Mouse (Mus musculus) limb, embryonic 10.5 days (tissue): Measurements from ENCODE around the gene Mea1. TPM values are rescaled to one million over a fixed set of nuclear protein-coding genes. Genes with fewer than 3 reads are reported as not detected.

Experiments
- DNase-seq: peaks from one replicate; pipeline ENCODE4 v3.0.0-alpha.2; 2017; ENCODE audit warnings: low spot score
- H3K27ac ChIP-seq: fragments of 300-500 bp; sonication (generic); 2 replicates; pipeline ENCODE4 v1.5.1; 2016; ENCODE audit warnings: mild to moderate bottlenecking
- H3K27me3 ChIP-seq: fragments of 300-500 bp; sonication (generic); 2 replicates; pipeline ENCODE4 v1.6.1; 2016; ENCODE audit warnings: low read depth, mild to moderate bottlenecking; ENCODE audit not compliant: poor library complexity, severe bottlenecking
- H3K36me3 ChIP-seq: fragments of 300-500 bp; sonication (generic); 2 replicates; pipeline ENCODE4 v1.6.1; 2016; ENCODE audit warnings: mild to moderate bottlenecking, moderate library complexity
- H3K4me1 ChIP-seq: fragments of 300-500 bp; sonication (generic); 2 replicates; pipeline ENCODE4 v1.6.1; 2016
- H3K4me3 ChIP-seq: fragments of 300-500 bp; sonication (generic); 2 replicates; pipeline ENCODE4 v1.5.1; 2016; ENCODE audit warnings: mild to moderate bottlenecking, moderate library complexity
- H3K9me3 ChIP-seq: fragments of 300-500 bp; sonication (generic); replicated peaks from 2 replicates; pipeline ENCODE4 v1.6.1; 2016; ENCODE audit warnings: mild to moderate bottlenecking
- WGBS: fragments of 180-500 bp; shearing (Covaris S2); methylation state at CpG from one replicate; pipeline ENCODE4 v1.1.7; 2016; 5-methylcytosine and 5-hydroxymethylcytosine counted together
- polyA plus RNA-seq: library from polyadenylated mRNA; unstranded; fragments of >200 nt; fragmentation: Nextera tagmentation; extraction: Ambion mirVana; gene quantifications from 2 replicates; pipeline ENCODE4 v1.2.1, GENCODE M21; 2016

Gene Mea1
- polyA plus RNA-seq, 1 experiment from 2014 or later, result 145 TPM

DNA sequence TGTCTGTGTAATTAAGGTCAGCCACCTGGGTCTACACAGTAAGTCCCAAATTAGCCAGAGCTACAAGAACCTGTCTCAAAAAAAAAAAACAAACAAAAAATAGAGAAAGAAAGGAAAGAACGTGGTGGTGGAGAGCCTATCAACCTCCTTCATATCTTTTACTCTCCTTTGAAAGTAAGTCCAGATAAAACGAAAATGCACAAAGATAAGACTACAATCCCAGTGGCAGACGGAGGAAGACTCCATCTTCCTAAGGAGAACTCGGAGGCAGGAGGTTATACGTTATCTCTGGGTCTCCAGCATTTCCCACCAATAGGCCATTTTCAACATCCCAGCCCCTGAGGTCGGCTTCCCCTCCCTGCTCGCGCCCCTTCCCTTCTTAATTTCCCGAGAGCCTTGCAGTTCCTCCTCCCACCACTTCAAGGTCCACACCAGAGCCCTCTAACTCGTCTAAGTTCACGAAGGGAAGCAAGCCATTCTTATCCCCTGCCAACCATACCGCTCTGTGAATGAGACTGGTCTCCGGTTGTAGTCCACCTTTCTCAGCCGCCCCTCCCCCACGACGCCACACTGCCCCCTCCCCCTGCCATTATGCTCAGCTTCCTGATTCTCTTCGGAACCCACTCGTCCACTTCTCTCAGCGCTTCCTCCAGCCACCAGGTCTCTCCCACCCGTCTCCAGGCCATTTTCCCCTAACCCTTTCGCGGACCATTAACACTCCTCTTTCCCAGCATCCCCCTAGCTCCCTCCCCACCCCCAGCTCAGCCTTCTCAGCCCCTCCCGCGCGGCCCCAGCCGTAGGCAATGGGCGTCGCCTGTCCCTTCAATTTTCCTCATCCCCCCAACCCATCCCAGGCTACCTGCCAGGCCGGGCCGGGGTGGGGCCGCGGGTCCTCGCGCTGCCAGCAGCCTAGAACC, 1.5 kb downstream of the Mea1 start:
- Histone ChIP-seq H3K36me3 (peaks cover 65% of the 10 kb centered on the region), H3K4me1 (peaks cover 44% of the 10 kb centered on the region), H3K4me3 (peak overlapping the region; percentile 92), H3K27me3 (no peaks in the 10 kb centered on the region), H3K27ac (peak overlapping the region; percentile 92), H3K9me3 (no peaks in the 10 kb centered on the region)
- WGBS, result 1% methylated on average over 34 of the region's 34 CpGs
- DNase-seq, result peak; percentile 80

DNA sequence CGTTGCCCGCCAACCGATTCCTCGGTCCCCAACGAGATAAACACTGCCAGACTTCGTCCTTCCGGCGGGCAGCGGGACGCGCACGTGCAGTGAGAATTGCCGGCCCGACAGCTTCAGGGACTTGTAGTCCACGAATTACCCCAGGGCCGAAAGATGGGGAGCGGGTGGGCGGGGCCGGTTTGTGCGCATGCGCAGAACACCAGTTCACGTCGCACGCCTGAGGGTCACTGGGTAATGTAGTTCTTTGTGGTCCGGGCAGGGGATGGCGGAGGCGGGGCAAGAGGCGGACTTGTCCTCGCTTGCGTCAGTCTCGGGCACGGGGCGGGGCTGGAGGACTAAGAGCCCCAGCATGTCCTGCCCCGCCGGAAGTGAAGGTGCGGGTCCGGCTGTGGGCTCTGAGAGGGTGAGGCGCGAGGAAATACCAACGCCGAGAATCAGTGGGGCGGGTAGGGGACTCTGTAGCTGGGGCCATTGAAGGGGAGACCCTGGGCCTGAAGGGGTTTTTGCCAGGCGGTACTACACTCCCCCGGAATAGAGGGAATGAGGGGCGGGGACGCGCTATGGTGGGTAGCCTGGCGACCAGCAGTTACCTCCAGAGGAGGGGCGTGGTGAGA, 2.3 kb downstream of the Mea1 start, which contains the start of gene Klhdc3:
TSS of gene Klhdc3 (minus strand) at position 155 of the 614 bp plus-strand sequence.
- Histone ChIP-seq H3K27me3 (no peaks in the 10 kb centered on the region), H3K36me3 (peaks cover 65% of the 10 kb centered on the region), H3K4me3 (peak within 1 kb of the TSS; percentile 92), H3K4me1 (peaks cover 39% of the 10 kb centered on the region), H3K9me3 (no peaks in the 10 kb centered on the region), H3K27ac (peak within 1 kb of the TSS; percentile 92)
- peak; percentile 100 for DNase-seq
- under 1% methylated on average over 49 of the region's 49 CpGs for WGBS

DNA sequence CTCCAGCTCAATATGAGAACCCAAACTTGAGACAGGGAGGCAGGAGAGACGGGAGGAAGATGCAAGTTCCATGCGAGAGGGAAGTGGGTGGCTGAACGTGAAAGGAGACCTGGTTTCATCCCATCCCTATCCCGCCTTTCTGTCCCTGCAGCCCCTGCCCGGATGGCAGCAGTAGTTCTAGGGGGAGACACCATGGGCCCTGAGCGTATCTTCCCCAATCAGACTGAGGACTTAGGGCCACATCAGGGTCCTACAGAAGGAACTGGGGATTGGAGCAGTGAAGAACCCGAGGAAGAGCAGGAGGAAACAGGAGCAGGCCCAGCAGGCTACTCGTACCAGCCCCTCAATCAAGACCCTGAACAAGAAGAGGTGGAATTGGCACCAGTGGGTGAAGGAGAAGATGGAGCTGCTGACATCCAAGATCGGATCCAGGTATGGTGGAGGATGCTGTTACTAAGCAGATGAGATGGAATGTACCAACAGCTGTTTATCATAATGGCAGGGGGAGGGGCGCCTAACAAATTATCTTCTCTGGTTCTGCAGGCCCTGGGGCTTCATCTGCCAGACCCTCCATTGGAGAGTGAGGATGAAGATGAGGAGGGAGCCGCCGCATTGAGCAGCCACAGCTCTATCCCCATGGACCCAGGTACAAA, 3.0 kb downstream of the Mea1 start:
- peaks cover 39% of the 10 kb centered on the region for H3K4me1 ChIP-seq
- peak; percentile 41 for DNase-seq
- H3K4me3 ChIP-seq, result peak overlapping the region; percentile 92
- no peaks in the 10 kb centered on the region for H3K9me3 ChIP-seq
- peak overlapping the region; percentile 92 for H3K27ac ChIP-seq
- peaks cover 65% of the 10 kb centered on the region for H3K36me3 ChIP-seq
- 29% methylated on average over 12 of the region's 12 CpGs for WGBS
- no peaks in the 10 kb centered on the region for H3K27me3 ChIP-seq

GRCm38 (mm10) chr17:46682654-46683389, 4.2 kb downstream of the Mea1 start:
- WGBS, result 86% methylated on average over 16 of the region's 16 CpGs
- Histone ChIP-seq H3K9me3 (no peaks in the 10 kb centered on the region), H3K27me3 (no peaks in the 10 kb centered on the region), H3K4me3 (no peak overlapping the region), H3K27ac (no peak overlapping the region), H3K36me3 (peaks cover 65% of the 10 kb centered on the region), H3K4me1 (peaks cover 38% of the 10 kb centered on the region)
- DNase-seq, result no peak

- WGBS, result 92% methylated on average over 6 of the region's 6 CpGs
- H3K4me1 ChIP-seq, result peaks cover 14% of the 10 kb centered on the region
- H3K27ac ChIP-seq, result no peak overlapping the region
- no peak for DNase-seq
- H3K27me3 ChIP-seq, result no peaks in the 10 kb centered on the region
- no peaks in the 10 kb centered on the region for H3K9me3 ChIP-seq
- no peak overlapping the region for H3K4me3 ChIP-seq
- H3K36me3 ChIP-seq, result peaks cover 78% of the 10 kb centered on the region
Measured at GRCm38 (mm10) chr17:46685913-46686312, 7.3 kb downstream of the Mea1 start.

DNA sequence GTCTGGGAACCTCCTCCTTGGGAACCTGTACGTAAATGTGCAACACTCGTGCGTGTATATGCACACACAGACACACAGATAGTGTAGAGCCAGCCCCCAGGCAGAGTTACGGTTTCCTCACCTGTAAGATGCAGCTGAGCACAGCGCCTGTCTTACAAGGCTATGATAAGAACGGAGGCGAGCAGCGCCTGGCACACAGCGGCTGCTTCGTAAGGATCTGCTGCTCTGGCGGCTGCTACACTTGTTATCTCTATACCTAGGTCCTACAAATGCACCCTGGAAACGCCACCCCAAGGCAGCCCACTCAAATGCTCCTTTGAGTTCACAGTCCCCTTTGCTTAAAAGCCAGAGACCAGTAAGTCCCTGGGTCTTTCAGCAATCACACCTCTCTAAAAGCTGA, 12.1 kb downstream of the Mea1 start:
- 95% methylated on average over 12 of the region's 12 CpGs for WGBS
- H3K36me3 ChIP-seq, result peaks cover 87% of the 10 kb centered on the region

GRCm38 (mm10) chr17:46691390-46691789, 12.8 kb downstream of the Mea1 start:
- Histone ChIP-seq H3K4me1 (no peaks in the 10 kb centered on the region), H3K27ac (no peak overlapping the region), H3K27me3 (no peaks in the 10 kb centered on the region), H3K36me3 (peaks cover 87% of the 10 kb centered on the region), H3K4me3 (no peak overlapping the region), H3K9me3 (no peaks in the 10 kb centered on the region)
- WGBS, result 91% methylated on average over 2 of the region's 2 CpGs
- DNase-seq, result no peak

More for the DNA sequence above, 12.1 kb downstream of the Mea1 start:
- Histone ChIP-seq H3K4me3 (no peak overlapping the region), H3K4me1 (no peaks in the 10 kb centered on the region), H3K9me3 (no peaks in the 10 kb centered on the region), H3K27me3 (no peaks in the 10 kb centered on the region), H3K27ac (no peak overlapping the region)
- DNase-seq, result no peak

DNA sequence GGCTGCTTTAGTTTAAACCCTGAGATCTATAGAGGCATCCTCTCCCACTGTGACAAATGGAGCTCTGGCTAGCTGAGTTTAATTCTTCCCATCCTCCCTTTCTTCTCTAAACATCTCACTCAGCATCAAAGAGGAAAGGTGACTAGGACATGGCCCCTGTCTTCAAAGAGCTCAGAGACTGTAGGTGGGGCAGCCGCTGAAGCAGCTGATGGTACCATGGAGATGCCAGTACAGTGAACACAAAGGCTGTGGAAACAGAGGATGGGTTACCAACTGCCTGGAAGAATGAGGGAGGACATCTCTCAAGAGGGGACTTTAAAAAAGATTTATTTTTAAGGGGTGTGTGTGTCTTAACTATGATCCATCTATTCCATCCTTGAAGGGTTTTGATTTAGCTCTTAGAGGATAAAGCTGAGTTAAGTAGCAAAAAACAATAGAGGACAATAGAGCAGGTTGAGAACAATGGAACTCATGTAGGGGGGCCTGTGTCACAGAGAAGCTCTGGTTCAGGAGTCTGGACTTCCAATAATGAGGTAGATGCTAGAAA, 16.0 kb downstream of the Mea1 start:
- no peak overlapping the region for H3K4me3 ChIP-seq
- DNase-seq, result no peak
- no peaks in the 10 kb centered on the region for H3K27me3 ChIP-seq
- WGBS, result 69% methylated on average over 1 of the region's 1 CpGs
- no peak overlapping the region for H3K27ac ChIP-seq
- peaks cover 91% of the 10 kb centered on the region for H3K36me3 ChIP-seq
- no peaks in the 10 kb centered on the region for H3K9me3 ChIP-seq
- H3K4me1 ChIP-seq, result no peaks in the 10 kb centered on the region

- peaks cover 85% of the 10 kb centered on the region for H3K36me3 ChIP-seq
Measured at GRCm38 (mm10) chr17:46698515-46698914, 19.9 kb downstream of the Mea1 start.

DNA sequence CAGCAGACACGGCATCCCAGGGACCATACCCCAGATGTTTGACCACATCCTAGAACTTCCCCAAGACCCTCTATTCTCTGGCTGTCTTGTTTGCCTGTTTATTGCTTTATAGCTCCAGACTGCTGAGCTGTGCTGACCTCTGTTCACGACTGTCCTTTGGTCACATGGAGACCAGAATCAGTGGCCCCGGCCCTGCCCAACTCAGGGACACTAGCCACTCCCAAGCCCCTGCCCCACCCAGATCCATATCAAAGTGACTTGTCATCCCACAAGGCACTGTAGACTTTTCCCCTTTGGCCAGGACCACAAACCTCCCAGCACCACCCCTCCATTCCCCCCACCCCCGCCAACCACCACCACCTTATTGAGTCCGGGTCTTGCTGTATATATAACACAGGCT, 20.7 kb downstream of the Mea1 start:
- Histone ChIP-seq H3K4me1 (peaks cover 30% of the 10 kb centered on the region), H3K9me3 (no peaks in the 10 kb centered on the region), H3K27ac (no peak overlapping the region), H3K4me3 (no peak overlapping the region), H3K36me3 (peaks cover 78% of the 10 kb centered on the region), H3K27me3 (no peaks in the 10 kb centered on the region)
- WGBS, result 55% methylated on average over 5 of the region's 5 CpGs
- no peak for DNase-seq

More at GRCm38 (mm10) chr17:46698515-46698914, 19.9 kb downstream of the Mea1 start:
- Histone ChIP-seq H3K4me3 (no peak overlapping the region), H3K27me3 (no peaks in the 10 kb centered on the region), H3K27ac (no peak overlapping the region), H3K9me3 (no peaks in the 10 kb centered on the region), H3K4me1 (peaks cover 23% of the 10 kb centered on the region)
- 89% methylated on average over 6 of the region's 6 CpGs for WGBS
- DNase-seq, result no peak

GRCm38 (mm10) chr17:46699912-46700311, 21.3 kb downstream of the Mea1 start:
- 78% methylated on average over 3 of the region's 3 CpGs for WGBS
- H3K27ac ChIP-seq, result no peak overlapping the region
- no peak overlapping the region for H3K4me3 ChIP-seq
- H3K27me3 ChIP-seq, result no peaks in the 10 kb centered on the region
- peaks cover 71% of the 10 kb centered on the region for H3K36me3 ChIP-seq
- no peaks in the 10 kb centered on the region for H3K9me3 ChIP-seq
- peaks cover 31% of the 10 kb centered on the region for H3K4me1 ChIP-seq
- no peak for DNase-seq

GRCm38 (mm10) chr17:46701489-46701888, 22.9 kb downstream of the Mea1 start:
- Histone ChIP-seq H3K36me3 (peaks cover 57% of the 10 kb centered on the region), H3K27ac (no peak overlapping the region; the same call in 1 of the 2 replicates), H3K9me3 (no peaks in the 10 kb centered on the region), H3K27me3 (no peaks in the 10 kb centered on the region), H3K4me3 (peak overlapping the region; percentile 15; the same call in 1 of the 2 replicates), H3K4me1 (peaks cover 39% of the 10 kb centered on the region)
- WGBS, result 89% methylated on average over 12 of the region's 12 CpGs
- no peak for DNase-seq
